Mouse (Mus musculus): ENCODE results near the gene Bola1. TPM values are rescaled to one million over a fixed set of nuclear protein-coding genes. Genes with fewer than 3 reads are reported as not detected.
"Not testable (repeated sequence)": the region's sequence is repeated elsewhere in the genome, so short reads cannot be mapped to it uniquely, and the experiment has no call there.

Gene Bola1
- 89.3 and 93.0 TPM in 2 replicates for polyA plus RNA-seq (2016; fragmentation: Nextera tagmentation; extraction: Ambion mirVana)

DNA sequence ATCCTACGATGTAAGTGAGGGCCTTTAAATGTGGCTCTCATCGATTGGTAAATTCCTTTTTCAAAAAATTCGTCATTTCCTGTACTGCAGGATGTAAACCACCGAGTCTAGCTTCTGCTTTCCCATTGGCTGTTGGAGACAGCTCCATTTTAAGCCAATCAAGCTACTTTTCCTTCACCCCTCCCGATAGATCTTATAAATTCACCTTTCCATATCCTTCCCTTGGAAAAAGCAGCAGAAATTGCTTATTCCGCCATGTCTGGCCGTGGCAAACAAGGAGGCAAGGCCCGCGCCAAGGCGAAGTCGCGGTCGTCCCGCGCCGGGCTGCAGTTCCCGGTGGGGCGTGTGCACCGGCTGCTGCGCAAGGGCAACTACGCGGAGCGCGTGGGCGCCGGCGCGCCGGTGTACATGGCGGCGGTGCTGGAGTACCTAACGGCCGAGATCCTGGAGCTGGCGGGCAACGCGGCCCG, at the start of gene Bola1, which contains the start of gene Hist2h2ab:
TSS of gene Bola1 (minus strand) at position 49 of the 470 bp plus-strand sequence.
TSS of gene Hist2h2ab (plus strand) at position 205 of the 470 bp plus-strand sequence.
- peaks cover 64% of the 10 kb centered on the region for H3K4me1 ChIP-seq

DNA sequence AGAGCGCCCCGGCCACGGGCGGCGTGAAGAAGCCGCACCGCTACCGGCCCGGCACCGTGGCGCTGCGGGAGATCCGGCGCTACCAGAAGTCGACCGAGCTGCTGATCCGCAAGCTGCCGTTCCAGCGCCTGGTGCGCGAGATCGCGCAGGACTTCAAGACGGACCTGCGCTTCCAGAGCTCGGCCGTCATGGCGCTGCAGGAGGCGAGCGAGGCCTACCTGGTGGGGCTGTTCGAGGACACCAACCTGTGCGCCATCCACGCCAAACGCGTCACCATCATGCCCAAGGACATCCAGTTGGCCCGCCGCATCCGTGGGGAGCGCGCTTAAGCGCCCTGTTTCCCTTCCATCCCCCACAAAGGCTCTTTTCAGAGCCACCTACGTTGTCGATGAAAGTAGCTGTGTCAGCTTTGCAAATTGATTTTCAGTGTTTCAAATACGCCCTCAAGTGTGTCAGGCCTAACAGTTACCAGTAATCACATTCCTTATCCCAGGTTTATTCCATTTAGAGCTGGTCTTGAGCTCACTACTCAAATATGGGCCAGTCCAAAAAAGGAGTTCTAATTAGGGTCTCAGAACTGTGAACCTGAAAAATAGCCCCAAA, 49.4 kb upstream of the Bola1 start:
- H3K36me3 ChIP-seq (replicated peaks); H3K9me3 ChIP-seq; H3K27me3 ChIP-seq (ENCODE audit: poor library complexity, severe bottlenecking): not testable (repeated sequence)
- peak; percentile 58 for DNase-seq (ENCODE audit: extremely low spot score, low spot score)
- Histone ChIP-seq H3K27ac (peak overlapping the region; percentile 96), H3K4me1 (peaks cover 36% of the 10 kb centered on the region), H3K4me3 (peak overlapping the region; percentile 67)
- WGBS: under 1% methylated on average over 15 of the region's 44 CpGs

More for the DNA sequence above, at the start of gene Bola1, which contains the start of gene Hist2h2ab:
- DNase-seq (ENCODE audit: extremely low spot score, low spot score): peak; percentile 75
- Histone ChIP-seq H3K9me3 (no peaks in the 10 kb centered on the region), H3K27ac (peak within 1 kb of the TSS; percentile 95), H3K27me3 (ENCODE audit: poor library complexity, severe bottlenecking) (no peaks in the 10 kb centered on the region), H3K4me3 (peak within 1 kb of the TSS; percentile 69), H3K36me3 (replicated peaks) (no peaks in the 10 kb centered on the region)
- under 1% methylated on average over 37 of the region's 37 CpGs for WGBS

DNA sequence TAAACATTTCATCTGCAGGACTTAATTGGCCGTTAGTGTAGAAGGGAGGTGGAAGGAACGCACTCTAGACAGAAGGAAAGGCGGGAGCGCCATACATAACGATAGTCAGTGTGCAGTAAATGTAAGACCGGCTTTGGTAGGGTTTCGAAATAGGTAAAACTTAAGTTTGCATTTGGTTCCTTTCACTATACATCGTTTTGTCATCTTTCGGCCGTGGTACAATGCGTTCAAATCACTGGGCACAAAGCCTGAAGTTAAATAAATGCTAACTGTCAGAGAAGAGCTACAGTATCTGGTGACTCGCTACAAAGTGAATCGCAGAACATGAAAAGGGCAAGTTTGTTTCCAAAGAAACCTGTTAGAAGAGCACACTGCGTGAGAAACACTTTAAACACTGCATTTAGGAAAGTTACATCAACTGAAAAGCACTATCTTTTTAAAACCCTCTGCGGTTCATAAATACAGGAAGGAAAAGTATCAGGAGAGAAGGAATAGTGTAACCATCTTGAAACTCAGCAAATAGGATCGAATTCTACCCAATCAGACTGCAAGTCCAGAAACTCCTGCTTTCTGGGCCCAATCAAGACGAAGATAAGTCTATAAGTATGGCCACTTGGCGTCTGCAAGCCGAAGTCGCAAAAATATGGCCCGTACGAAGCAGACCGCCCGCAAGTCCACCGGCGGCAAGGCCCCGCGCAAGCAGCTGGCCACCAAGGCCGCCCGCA, 48.7 kb upstream of the Bola1 start, which contains the start of gene Hist2h3b:
TSS of gene Hist2h3b (plus strand) at position 604 of the 725 bp plus-strand sequence.
- Histone ChIP-seq H3K4me3 (peak within 1 kb of the TSS; percentile 67), H3K36me3 (replicated peaks) (no peaks in the 10 kb centered on the region), H3K4me1 (peaks cover 41% of the 10 kb centered on the region), H3K9me3 (no peaks in the 10 kb centered on the region), H3K27ac (peak within 1 kb of the TSS; percentile 96), H3K27me3 (ENCODE audit: poor library complexity, severe bottlenecking) (no peaks in the 10 kb centered on the region)
- peak; percentile 75 for DNase-seq (ENCODE audit: extremely low spot score, low spot score)
- 27% methylated on average over 30 of the region's 30 CpGs for WGBS

DNA sequence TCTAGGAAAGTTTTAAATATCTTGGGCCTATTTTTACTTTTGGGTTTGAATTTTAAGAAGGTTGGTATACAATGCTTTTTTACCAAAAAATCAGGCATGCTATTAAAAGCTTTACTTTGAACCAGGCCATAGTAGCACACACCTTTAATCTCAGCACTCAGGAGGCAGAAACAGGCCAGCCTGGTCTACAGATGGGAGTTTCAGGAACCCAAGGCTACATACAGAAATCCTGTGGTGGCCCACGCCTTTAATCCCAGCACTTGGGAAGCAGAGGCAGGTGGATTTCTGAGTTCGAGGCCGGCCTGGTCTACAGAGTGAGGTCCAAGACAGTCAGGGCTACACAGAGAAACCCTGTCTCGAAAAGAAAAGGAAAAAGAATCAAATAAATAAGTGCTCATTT, 48.0 kb upstream of the Bola1 start:
- no peak for DNase-seq (ENCODE audit: extremely low spot score, low spot score)
- no peaks in the 10 kb centered on the region for H3K27me3 ChIP-seq (ENCODE audit: poor library complexity, severe bottlenecking)
- H3K36me3 ChIP-seq (replicated peaks): no peaks in the 10 kb centered on the region
- 82% methylated on average over 4 of the region's 4 CpGs for WGBS
- H3K27ac ChIP-seq: peak overlapping the region; percentile 93
- no peaks in the 10 kb centered on the region for H3K9me3 ChIP-seq
- peaks cover 46% of the 10 kb centered on the region for H3K4me1 ChIP-seq
- peak overlapping the region; percentile 48 for H3K4me3 ChIP-seq

DNA sequence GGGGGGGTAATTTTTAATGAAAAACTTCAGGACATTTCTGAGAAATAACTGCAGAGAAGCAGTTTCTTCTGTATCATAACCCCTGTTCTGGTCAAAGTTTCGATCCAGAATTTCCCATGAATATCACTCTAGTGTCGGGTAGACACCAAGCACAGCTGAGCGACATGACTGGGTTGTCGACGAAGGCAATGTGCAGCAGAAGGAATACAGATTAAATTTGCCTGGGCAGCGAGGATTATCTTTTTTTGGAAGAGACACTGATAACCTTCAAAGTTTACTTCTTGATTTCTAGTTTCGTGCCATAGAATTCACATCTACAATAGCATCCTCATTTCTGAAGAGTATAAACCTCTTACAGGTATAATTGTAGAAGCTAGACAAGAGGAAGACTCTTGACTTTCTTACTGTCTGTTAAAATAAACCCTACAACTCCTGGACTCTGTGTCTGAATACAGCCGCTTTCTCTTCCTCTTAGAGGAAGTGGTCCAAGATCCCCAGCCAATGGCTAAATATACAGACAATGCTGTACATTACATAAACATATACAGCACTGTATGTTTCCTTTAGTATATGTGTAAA, 46.7 kb upstream of the Bola1 start:
- Histone ChIP-seq H3K4me3 (no peak overlapping the region), H3K27ac (peak overlapping the region; percentile 93)
- no peak for DNase-seq (ENCODE audit: extremely low spot score, low spot score)

DNA sequence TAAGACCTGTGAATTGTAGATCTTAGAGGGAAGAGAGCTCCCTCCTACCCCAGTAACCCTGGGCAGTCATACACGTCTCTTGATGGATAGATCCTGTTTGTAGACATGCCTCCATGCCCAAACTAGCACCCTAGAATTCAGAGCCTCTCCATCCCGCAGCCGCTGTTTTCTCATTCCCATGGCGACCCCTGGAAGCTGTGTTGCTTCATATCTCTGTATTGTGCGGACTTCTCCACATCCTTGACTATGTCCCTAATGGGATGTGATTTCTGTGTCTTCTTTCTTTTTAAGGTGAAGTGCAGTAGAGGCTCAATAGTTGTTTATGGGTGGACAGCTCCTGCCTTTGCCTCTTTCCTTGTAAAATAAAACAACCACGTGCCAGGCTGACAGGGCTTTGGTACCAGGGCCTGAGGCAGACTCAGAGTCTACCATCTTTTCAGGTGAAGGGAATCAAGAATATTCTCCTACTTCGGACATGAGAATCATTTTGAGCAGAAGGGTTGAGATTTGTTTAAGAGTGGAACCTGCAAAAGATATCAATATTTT, 45.0 kb upstream of the Bola1 start:
- peaks cover 57% of the 10 kb centered on the region for H3K4me1 ChIP-seq
- no peak for DNase-seq (ENCODE audit: extremely low spot score, low spot score)
- H3K27me3 ChIP-seq (ENCODE audit: poor library complexity, severe bottlenecking): no peaks in the 10 kb centered on the region
- no peaks in the 10 kb centered on the region for H3K36me3 ChIP-seq (replicated peaks)
- peak overlapping the region; percentile 93 for H3K27ac ChIP-seq
- 82% methylated on average over 7 of the region's 7 CpGs for WGBS
- H3K9me3 ChIP-seq: no peaks in the 10 kb centered on the region
- peak overlapping the region; percentile 63 for H3K4me3 ChIP-seq

More for the DNA sequence above, 46.7 kb upstream of the Bola1 start:
- Histone ChIP-seq H3K4me1 (peaks cover 59% of the 10 kb centered on the region), H3K36me3 (replicated peaks) (no peaks in the 10 kb centered on the region), H3K27me3 (ENCODE audit: poor library complexity, severe bottlenecking) (no peaks in the 10 kb centered on the region), H3K9me3 (no peaks in the 10 kb centered on the region)
- 94% methylated on average over 8 of the region's 8 CpGs for WGBS

DNA sequence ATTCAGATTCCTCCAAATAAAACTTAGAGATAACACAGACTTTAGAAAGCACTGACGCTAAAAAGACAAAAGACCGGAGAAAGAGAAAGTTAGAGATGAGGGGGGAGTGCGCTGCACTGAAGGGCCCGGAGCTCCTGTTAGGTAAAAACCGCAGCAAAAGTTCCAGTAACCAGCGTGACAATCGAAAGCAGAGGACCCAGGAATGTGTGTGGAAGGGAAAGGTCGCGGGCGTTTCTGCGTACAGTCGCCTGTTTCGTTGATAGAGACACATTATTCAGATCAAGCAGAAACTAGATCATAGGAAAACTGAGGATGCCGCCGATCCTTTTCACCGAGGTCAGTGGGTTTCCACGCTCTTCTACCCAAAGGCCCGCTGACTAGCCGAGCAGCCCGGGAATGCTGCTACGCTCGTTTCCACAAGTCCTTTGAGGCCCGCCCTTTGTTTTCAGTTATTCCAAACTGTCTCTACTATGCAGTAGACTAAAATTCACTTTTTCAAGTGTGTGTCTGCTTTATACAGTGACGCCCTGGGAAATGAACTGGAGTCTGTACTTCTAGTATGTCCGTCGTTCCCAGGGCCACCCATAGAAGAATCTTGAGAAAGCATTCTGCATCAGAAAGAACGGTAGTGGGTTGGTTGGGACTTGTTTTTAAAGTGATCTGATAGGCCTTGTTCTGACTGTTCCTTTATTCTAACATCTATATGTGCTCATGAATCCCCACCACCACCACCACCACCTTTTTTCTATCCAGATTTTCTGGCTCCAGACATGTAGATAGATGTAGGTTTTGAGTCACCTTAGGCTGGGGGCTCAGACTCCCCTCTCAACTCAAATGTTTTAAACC, 44.3 kb upstream of the Bola1 start:
- Histone ChIP-seq H3K4me1 (peaks cover 57% of the 10 kb centered on the region), H3K27ac (peak overlapping the region; percentile 93), H3K4me3 (peak overlapping the region; percentile 63), H3K9me3 (no peaks in the 10 kb centered on the region), H3K27me3 (ENCODE audit: poor library complexity, severe bottlenecking) (no peaks in the 10 kb centered on the region), H3K36me3 (replicated peaks) (no peaks in the 10 kb centered on the region)
- 12% methylated on average over 27 of the region's 27 CpGs for WGBS
- DNase-seq (ENCODE audit: extremely low spot score, low spot score): peak; percentile 64

DNA sequence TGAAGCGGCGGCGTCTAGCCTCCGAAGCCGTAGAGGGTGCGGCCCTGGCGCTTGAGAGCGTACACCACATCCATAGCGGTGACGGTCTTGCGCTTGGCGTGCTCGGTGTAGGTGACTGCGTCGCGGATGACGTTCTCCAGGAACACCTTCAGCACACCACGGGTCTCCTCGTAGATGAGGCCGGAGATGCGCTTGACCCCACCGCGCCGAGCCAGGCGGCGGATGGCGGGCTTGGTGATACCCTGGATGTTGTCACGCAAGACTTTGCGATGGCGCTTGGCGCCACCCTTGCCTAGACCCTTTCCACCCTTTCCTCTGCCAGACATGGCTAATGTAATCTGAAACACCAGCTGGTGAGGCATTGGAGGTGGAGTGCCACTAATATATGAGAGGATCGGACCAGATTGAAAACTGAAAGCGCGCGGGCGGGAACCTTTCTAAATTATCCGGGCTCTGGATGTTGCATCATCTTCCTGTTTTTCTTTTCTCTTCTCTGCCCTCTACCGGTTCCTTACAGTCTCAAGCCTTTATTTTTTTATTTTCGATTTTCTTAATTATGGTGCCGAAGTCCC, 43.6 kb upstream of the Bola1 start, which contains the start of gene Hist2h4:
TSS of gene Hist2h4 (minus strand) at position 333 of the 572 bp plus-strand sequence.
- H3K36me3 ChIP-seq (replicated peaks): no peaks in the 10 kb centered on the region
- no peaks in the 10 kb centered on the region for H3K27me3 ChIP-seq (ENCODE audit: poor library complexity, severe bottlenecking)
- H3K27ac ChIP-seq: peak within 1 kb of the TSS; percentile 93
- H3K4me1 ChIP-seq: peaks cover 54% of the 10 kb centered on the region
- under 1% methylated on average over 40 of the region's 40 CpGs for WGBS
- H3K9me3 ChIP-seq: no peaks in the 10 kb centered on the region
- DNase-seq (ENCODE audit: extremely low spot score, low spot score): peak; percentile 95
- H3K4me3 ChIP-seq: peak within 1 kb of the TSS; percentile 63

DNA sequence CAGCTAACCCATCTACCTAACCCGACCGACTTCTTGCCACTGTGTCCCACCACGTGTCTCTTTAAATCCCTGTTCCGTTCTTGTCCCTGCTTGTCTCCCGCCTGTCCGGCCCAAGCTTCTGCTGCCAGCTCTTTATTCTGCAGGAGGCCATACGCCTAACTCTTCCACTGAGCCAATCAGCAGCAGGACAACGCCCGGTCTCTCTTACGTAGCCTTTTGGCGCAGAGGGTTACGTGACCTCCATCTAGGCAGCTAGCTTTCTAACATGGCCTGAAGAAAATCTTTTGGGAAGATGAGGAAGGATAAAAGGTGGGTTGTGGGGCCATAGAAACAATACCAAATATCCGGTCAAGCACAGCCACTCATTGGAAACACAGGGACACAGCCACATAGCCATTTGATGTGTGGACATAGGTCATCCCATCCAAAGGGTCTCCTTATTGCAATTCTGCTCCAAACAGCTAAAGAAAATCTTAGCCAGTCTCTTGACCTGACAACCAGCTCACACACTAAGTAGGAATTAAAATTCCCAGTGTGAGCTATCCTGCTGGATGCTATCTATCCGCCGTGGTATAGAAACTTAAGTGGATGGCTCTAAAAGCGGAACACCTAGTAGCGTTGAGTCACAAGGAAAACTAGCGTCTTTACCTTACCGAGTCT, 42.8 kb upstream of the Bola1 start:
- WGBS: under 1% methylated on average over 19 of the region's 19 CpGs
- Histone ChIP-seq H3K27ac (peak overlapping the region; percentile 93), H3K27me3 (ENCODE audit: poor library complexity, severe bottlenecking) (no peaks in the 10 kb centered on the region), H3K36me3 (replicated peaks) (no peaks in the 10 kb centered on the region), H3K9me3 (no peaks in the 10 kb centered on the region), H3K4me3 (peak overlapping the region; percentile 63), H3K4me1 (peaks cover 47% of the 10 kb centered on the region)
- DNase-seq (ENCODE audit: extremely low spot score, low spot score): peak; percentile 86

DNA sequence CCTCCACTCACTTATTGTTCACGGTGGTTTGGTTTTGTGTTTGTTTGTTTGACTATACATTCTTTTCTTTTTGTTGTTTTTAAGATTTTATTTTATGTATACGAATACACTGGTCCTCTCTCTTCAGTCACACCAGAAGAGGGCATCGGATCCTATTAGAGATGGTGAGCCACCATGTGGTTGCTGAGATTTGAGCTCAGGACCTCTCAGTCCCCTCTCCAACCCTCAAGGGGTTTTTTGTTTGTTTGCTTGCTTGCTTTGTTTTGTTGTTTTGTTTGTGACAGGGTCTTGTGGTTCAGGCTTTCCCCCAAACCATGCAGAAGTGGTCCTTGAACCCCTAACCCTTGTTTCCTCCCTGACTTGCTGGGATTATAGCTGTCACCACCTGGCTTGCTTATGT, 42.1 kb upstream of the Bola1 start:
- peak overlapping the region; percentile 93 for H3K27ac ChIP-seq
- H3K4me3 ChIP-seq: peak overlapping the region; percentile 63
- no peak for DNase-seq (ENCODE audit: extremely low spot score, low spot score)
- no peaks in the 10 kb centered on the region for H3K27me3 ChIP-seq (ENCODE audit: poor library complexity, severe bottlenecking)
- H3K9me3 ChIP-seq: no peaks in the 10 kb centered on the region
- H3K4me1 ChIP-seq: peaks cover 39% of the 10 kb centered on the region
- 65% methylated on average over 3 of the region's 3 CpGs for WGBS
- no peaks in the 10 kb centered on the region for H3K36me3 ChIP-seq (replicated peaks)

DNA sequence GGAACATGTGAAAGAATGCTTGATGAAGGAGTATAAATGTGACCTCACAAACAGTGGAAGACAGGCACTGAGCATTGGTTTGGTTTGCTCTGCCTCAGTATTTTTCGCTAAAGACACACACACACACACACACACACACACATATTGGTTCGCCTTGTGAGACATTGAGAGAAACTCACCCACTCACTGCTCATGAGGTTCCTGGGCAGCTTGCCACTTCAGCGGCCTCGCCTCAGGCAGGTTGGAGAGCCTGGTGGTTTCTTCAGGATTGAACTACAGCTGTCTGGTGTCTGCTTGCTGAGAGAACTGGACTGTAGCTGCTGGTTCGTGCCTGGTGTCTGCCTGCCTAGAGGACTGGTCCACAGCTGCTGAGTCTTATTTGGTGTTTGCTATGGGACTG, 40.7 kb upstream of the Bola1 start:
- DNase-seq (ENCODE audit: extremely low spot score, low spot score): no peak
- Histone ChIP-seq H3K27ac (peak overlapping the region; percentile 35; the same call in 1 of the 2 replicates), H3K9me3 (no peaks in the 10 kb centered on the region), H3K36me3 (replicated peaks) (no peaks in the 10 kb centered on the region), H3K27me3 (ENCODE audit: poor library complexity, severe bottlenecking) (no peaks in the 10 kb centered on the region), H3K4me3 (no peak overlapping the region), H3K4me1 (peaks cover 41% of the 10 kb centered on the region)
- WGBS: 89% methylated on average over 5 of the region's 5 CpGs
